Mouse (Mus musculus) yolk sac, embryonic 10.5 days (tissue): Measurements from ENCODE around the gene Otx2.

ENCODE experiments used
- DNase-seq: peaks from one replicate; pipeline ENCODE4 v3.0.0-alpha.2; 2017; ENCODE audit warnings: low spot score

The Otx2 gene

GRCm38 (mm10) chr14:48668761-48669303, 4.8 kb downstream of the Otx2 start:
- DNase-seq, result peak; percentile 3

DNA sequence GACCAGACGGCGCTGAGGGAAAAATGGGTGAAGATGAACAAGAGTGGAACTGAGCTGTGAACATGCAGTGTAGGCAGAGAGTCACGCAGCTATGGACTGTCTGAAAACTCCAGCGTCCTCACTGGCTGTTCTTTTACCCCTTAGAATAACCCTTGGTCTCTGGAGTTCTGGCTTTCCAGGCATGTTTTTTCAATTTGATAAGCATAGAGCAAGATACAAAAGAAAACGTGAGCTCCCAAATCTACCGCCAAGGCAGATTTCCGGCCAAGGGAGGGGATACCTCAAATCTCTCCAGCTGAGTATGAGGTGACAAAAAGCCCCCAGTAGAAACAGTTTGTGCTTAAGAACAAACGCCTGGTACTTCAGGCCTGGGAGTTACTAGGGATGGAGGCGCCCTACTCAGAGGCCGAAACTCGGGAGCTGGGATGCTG, 5.6 kb downstream of the Otx2 start:
- peak; percentile 2 for DNase-seq

- peak; percentile 8 for DNase-seq
Observed at GRCm38 (mm10) chr14:48667396-48667795, 6.2 kb downstream of the Otx2 start.

GRCm38 (mm10) chr14:48666771-48667170, 6.8 kb downstream of the Otx2 start:
- no peak for DNase-seq

DNA sequence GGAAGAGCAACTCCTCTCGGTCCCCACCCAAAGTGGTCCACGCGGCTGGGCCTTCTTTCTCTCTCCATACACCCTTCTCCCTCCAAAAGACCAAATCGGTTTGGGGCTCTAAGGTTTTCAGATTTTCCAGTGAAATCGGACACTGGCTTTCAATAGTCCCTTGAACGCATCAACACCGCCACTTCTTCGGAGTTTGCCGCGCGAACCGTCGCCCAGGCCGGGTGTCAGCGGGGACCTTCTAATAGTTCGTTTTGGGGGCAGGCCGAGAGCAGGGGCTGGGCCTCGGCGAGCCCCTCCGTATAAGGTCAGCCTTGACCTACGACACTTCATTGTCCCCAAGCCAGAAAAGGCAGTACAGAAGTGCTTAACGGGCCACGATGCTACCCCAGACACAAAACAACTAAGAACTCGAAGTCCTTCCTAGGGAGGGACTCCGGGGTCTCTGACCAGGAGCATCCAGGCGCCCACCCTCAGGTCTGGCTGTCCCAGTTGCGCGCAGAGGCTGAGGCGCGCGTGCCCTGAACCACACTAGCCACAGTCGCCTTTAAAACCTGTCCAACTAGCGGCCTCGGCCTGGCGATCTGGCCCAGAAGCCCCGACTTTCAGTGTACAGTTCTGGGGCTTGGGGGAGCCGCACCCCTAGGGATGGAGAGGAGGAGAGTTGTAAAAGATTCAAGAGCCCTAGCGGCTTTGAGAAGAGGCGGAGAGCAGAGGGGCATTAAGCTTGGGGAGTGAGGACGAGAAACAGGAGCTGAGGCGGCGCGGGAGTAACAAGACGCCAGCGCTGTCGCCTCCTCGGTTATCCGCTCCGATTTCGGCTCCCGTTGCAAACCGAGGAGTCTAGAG, 7.6 kb downstream of the Otx2 start:
- peak; percentile 16 for DNase-seq

DNA sequence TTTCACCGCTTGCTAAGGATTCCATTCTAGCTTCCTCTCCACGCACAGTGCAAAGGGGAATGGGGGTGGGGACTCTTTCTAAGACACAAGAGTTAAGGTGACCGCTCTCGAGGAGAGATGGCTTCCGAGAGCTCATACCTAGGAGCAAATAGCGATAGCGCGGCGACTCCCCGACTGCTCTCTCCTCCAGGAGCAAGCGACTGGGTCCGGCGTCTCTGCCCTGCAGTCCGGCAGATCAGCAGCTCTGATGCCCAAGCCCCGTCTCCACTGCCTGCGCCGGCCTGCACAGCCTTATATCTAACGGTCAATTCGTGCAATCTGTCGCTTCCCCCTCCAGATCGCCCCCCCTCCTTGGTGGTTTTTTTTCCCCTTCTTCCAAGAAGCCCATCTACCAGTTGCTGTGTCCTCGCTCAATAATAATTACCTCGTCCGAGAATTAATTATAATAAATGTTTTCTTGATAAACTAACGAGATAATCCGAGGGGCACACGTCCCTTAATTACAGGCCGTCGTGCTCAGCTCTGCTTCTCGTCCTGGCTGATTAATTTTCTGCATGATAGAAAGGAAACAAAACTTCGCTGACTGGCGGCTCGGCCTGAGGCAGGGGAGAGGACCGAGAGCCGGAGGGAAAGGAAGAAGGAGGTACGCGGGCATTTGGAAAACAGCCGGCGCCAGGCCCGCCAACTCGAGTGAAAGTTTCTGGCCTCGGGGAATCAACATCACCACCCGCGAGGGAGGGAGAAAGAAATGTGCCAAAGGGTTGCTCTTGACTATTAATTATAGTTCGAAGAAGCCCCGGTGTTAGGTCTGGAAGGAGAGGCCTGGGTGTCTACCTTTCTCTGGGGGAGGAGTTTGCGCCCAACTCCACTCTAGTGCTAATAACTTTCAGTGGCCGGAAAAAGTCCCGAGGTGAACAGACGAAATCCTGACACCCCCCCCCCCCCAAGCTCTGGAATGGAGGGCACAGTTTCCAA, 8.5 kb downstream of the Otx2 start:
- peak; percentile 47 for DNase-seq

GRCm38 (mm10) chr14:48664001-48664810, 9.4 kb downstream of the Otx2 start:
- DNase-seq, result no peak

- DNase-seq, result no peak
Observed at GRCm38 (mm10) chr14:48663531-48663930, 10.1 kb downstream of the Otx2 start.

- no peak for DNase-seq
Observed at GRCm38 (mm10) chr14:48662568-48663236, 10.9 kb downstream of the Otx2 start.

DNA sequence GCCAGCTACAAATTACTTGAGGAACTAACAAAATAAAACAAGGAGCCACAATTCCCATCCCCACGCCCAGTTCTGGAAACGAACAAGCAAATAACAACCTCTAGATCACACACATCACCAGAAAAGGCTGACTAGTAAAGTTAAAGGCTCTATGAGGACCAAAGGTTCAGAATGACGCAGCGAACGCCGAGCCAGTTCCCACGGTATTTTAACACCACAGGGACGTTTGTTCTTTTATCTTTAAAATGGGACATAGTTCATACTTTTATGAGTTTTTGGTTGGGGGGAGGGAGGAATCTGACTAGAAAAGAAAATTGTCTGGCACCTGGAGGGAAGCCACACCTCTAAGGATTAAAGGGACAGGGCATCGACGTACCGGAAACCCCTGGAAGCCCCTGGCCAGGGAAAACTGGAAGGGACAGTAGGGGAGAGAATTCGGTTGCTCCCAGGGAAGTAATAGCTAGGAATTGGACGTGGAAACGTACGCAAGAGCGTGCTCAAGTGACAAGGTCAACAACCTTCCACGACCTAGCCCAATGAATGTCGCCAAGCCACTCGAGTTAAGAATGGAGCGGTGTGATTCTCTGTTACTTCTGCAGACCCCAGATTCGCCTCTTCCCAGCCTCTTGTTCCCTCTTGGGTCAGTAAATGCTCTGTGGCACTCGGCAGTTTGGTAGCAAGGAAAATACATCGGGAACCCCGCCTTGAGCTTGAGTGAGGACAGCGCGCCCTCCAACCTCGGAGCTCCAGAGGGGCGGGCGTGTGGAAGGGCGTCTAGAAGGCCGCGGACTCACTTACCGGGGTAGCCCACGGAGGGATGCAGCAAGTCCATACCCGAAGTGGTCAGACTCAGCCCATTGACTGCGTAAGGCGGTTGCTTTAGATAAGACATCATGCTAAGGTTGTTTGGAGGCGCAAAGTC, 11.7 kb downstream of the Otx2 start:
- peak; percentile 6 for DNase-seq

- no peak for DNase-seq
Observed at GRCm38 (mm10) chr14:48661151-48661550, 12.5 kb downstream of the Otx2 start.

DNA sequence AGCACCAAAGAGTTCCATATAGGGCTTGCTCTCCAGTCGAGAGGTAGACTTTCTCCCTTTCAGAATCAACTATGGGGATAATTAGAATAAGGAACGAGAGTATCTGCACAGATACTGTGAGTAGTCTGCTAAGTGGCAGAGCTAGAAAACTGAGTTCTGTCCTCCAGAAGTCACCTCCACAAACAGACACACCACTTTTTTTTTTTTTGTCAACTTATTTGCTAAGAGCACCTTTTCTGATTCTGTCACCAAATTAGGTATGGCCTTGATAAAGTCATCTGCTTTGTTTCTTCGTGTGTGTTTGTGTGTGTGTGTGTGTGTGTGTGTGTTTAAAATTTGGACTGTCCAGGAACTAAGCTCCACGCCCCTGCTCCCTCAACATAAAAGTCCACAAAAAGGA, 13.0 kb downstream of the Otx2 start:
- no peak for DNase-seq

DNA sequence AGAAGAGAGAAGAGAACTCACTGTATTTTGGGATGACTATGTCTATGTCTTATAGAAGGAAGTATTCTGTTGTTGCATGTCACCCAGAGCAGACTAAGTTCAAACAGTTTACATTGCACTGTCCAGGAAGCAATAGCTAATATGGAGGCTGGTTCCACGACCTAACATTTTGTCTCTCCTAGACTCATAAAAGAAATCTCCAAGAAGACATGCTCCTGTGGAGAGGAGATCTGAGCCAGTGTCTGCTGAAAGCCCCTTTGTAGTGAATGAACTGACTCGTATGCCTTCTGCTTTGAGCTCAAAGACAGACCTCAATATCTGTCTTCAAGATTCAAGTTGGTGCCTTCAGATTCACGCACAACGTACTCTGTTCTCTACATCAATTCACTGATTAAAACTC, 14.0 kb downstream of the Otx2 start:
- DNase-seq, result no peak

GRCm38 (mm10) chr14:48657241-48657640, 16.4 kb downstream of the Otx2 start:
- no peak for DNase-seq

DNA sequence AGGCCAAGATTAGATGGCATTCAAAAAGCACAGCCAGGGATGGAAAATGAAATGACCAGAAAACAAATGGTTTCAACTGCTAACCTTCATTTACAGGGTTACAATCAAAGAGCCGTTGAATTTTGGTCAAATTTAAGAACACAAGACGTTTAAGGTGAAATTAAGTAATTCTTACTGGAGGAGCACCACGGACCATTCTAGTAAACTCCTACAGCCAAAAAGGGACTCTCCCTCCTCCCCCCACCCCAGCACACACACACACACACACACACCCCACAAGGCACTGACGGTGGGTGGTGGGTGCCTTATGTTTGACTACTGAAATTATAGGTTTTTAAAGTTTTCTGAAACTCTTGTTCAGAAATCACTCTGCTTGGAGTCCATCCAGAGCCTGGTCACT, 16.9 kb downstream of the Otx2 start:
- no peak for DNase-seq

GRCm38 (mm10) chr14:48655792-48656550, 17.6 kb downstream of the Otx2 start:
- DNase-seq, result peak; percentile 5

DNA sequence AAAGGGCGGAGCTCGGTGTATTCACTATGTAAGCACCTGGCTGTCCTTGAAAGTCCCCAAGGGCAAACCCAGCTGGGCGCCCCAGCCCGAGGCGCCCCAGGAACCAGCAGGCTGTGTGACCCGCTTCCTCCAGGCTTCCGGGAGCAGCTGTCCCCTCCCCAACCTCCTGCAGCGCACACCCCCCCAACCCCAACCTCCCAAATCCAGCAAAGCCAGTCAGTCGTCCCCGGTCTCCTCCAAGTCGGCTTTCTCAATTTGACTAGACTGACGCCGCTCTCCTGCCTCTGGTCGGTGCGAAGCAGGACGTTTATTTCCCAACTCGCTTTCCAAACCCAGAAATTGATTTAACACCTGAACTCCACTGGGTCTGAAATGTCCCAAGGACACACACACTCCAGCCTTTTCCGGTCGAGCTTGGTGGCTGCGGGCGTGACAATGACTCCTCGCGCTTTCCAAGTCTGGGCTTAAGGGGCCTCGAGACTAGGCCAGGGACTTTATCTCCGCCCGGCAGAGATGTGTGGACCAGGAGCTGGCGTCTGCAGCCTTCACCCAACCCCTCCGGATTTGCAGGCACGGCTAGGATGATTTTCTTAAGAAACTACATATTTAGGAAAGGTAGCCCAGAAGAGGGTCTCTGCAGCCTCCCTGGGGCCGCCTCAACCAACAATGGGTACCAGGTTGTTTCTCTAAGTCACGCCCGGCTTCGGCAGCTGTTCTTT, 18.4 kb downstream of the Otx2 start:
- DNase-seq, result peak; percentile 7

DNA sequence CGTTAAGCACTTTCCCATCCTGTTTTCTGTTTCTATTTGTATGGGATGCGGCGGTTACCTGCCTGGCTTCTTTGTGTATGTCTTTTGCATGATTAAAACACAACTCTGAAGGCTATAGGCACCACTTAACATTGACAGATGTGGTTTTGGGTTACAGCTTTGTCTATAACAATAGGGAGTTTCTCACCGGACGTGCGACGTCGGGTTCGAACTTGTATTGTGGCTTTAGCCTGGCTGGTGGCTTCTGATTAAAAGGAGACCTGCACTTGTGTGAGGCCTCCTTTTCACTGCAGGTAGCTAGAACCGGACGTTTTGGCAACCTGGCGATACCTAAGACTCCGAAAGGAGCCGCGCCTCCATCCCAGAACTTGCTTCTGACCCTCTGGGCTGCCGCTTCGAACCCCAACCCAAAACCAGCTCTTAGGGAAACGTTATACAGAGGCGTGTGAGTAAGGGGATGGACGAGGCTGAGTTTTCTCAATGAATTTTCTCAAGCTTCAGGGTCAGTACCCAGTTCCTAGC, 19.0 kb downstream of the Otx2 start:
- no peak for DNase-seq
